Mouse (Mus musculus) kidney, adult 2 months (tissue): ENCODE data around the gene Elf5.

Experiments
- CTCF ChIP-seq: fragments of 200-500 bp; conservative IDR thresholded peaks from 2 replicates; pipeline ENCODE4 v1.5.1; 2011; ENCODE audit warnings: low read depth, mild to moderate bottlenecking, control low read depth, low read length, moderate library complexity, mixed read lengths; ENCODE audit not compliant: insufficient read depth, insufficient read length
- POLR2A ChIP-seq: fragments of 200-500 bp; IDR thresholded peaks from one replicate; pipeline ENCODE4 v1.6.1; 2011; ENCODE audit warnings: low read depth, low read length, control low read depth

GRCm38 (mm10) chr2:103461743-103462142 is 50.3 kb downstream of the Elf5 start:
- TF ChIP-seq CTCF = no peak
- no peak for TF ChIP-seq POLR2A
